Mouse (Mus musculus) CH12.LX (cell line): ENCODE results near the gene Nkd1. TPM values are rescaled to one million over a fixed set of nuclear protein-coding genes. Genes with fewer than 3 reads are reported as not detected.

Experiments
- DNase-seq: peaks from one replicate; pipeline ENCODE4 v3.0.0-alpha.2; 2013; ENCODE audit errors: extremely low read depth
- H3K27ac ChIP-seq: 2 replicates; pipeline ENCODE4 v1.5.1; 2012; ENCODE audit warnings: low read depth, mild to moderate bottlenecking, control low read depth, moderate library complexity; ENCODE audit not compliant: insufficient read depth
- H3K27me3 ChIP-seq: replicated peaks from 2 replicates; pipeline ENCODE3; 2012; ENCODE audit warnings: inconsistent platforms
- H3K36me3 ChIP-seq, 2 experiments: replicated peaks in 1 of 2; 2 replicates each; pipeline versions ENCODE3 to v1.6.1; 2012; ENCODE audit warnings: inconsistent platforms in 1 of 2, low read length in 1 of 2, mild to moderate bottlenecking in 1 of 2, mixed read lengths in 1 of 2, moderate library complexity in 1 of 2; ENCODE audit not compliant: control insufficient read depth in 1 of 2, insufficient read depth in 1 of 2
- H3K4me1 ChIP-seq, 2 experiments: 2 replicates each; pipeline ENCODE4 v1.6.1; 2012; ENCODE audit warnings: inconsistent platforms in 1 of 2, moderate library complexity in 1 of 2; ENCODE audit not compliant: insufficient read depth in 2 of 2, control insufficient read depth in 1 of 2
- H3K4me2 ChIP-seq: 2 replicates; pipeline ENCODE4 v1.6.1; 2012; ENCODE audit warnings: low read depth, mild to moderate bottlenecking, control low read depth; ENCODE audit not compliant: poor library complexity, insufficient read depth, severe bottlenecking
- H3K4me3 ChIP-seq, 3 experiments: fragments of 150-350 bp in 1 of 3; sonication (generic) in 1 of 3; replicated peaks in 1 of 3; 2 replicates each; pipeline versions ENCODE3 to v1.5.1; 2011 to 2012; ENCODE audit warnings: low read depth in 2 of 3, low read length in 2 of 3, mild to moderate bottlenecking in 2 of 3, moderate library complexity in 2 of 3, control low read depth in 1 of 3, improper control_type of control experiment in 1 of 3, inconsistent platforms in 1 of 3, mixed read lengths in 1 of 3; ENCODE audit not compliant: poor library complexity in 1 of 3
- H3K79me2 ChIP-seq: replicated peaks from 2 replicates; pipeline ENCODE4 v1.6.1; 2012; ENCODE audit warnings: mild to moderate bottlenecking, moderate library complexity; ENCODE audit not compliant: control insufficient read depth, poor library complexity, insufficient read depth, severe bottlenecking; ENCODE audit errors: extremely low read depth
- H3K9ac ChIP-seq: 2 replicates; pipeline ENCODE4 v1.6.1; 2012; ENCODE audit warnings: low read depth, mild to moderate bottlenecking, control low read depth, moderate library complexity; ENCODE audit not compliant: insufficient read depth
- H3K9me3 ChIP-seq: replicated peaks from 2 replicates; pipeline ENCODE3; 2012; ENCODE audit warnings: low read length, inconsistent platforms, mixed read lengths
- CHD2 ChIP-seq: IDR thresholded peaks from 2 replicates; pipeline ENCODE4 v1.6.1; 2011; ENCODE audit warnings: low read length, improper control_type of control experiment
- CTCF ChIP-seq, 2 experiments: IDR thresholded peaks in 1 of 2; conservative IDR thresholded peaks in 1 of 2; 2 replicates each; pipeline ENCODE4 v1.5.1; 2011 to 2012; ENCODE audit warnings: low read depth in 2 of 2, low read length in 2 of 2, improper control_type of control experiment in 1 of 2, inconsistent platforms in 1 of 2, mild to moderate bottlenecking in 1 of 2, moderate library complexity in 1 of 2
- E2F4 ChIP-seq: IDR thresholded peaks from 2 replicates; pipeline ENCODE4 v1.6.1; 2011; ENCODE audit warnings: low read depth, low read length, improper control_type of control experiment; ENCODE audit not compliant: insufficient replicate concordance
- ELF1 ChIP-seq: IDR thresholded peaks from 2 replicates; pipeline ENCODE4 v1.6.1; 2014; ENCODE audit warnings: low read depth, mild to moderate bottlenecking, inconsistent platforms, low read length, improper control_type of control experiment
- ETS1 ChIP-seq: conservative IDR thresholded peaks from 2 replicates; pipeline ENCODE4 v1.6.1; 2012; ENCODE audit warnings: low read depth, mild to moderate bottlenecking, inconsistent platforms, low read length, improper control_type of control experiment, moderate library complexity
- JUN ChIP-seq: IDR thresholded peaks from 2 replicates; pipeline ENCODE4 v1.6.1; 2011; ENCODE audit warnings: low read depth, mild to moderate bottlenecking, low read length, improper control_type of control experiment, moderate library complexity; ENCODE audit not compliant: insufficient read depth
- JUND ChIP-seq: conservative IDR thresholded peaks from 2 replicates; pipeline ENCODE4 v1.6.1; 2011; ENCODE audit warnings: low read depth, low read length, improper control_type of control experiment
- KAT2A ChIP-seq: IDR thresholded peaks from 2 replicates; pipeline ENCODE4 v1.6.1; 2012; ENCODE audit warnings: low read length, improper control_type of control experiment, inconsistent platforms; ENCODE audit not compliant: insufficient replicate concordance
- MAFK ChIP-seq: IDR thresholded peaks from 2 replicates; pipeline ENCODE4 v1.6.1; 2011; ENCODE audit warnings: low read length, improper control_type of control experiment; ENCODE audit not compliant: insufficient replicate concordance
- MAZ ChIP-seq: IDR thresholded peaks from 2 replicates; pipeline ENCODE4 v1.6.1; 2012; ENCODE audit warnings: low read depth, mild to moderate bottlenecking, inconsistent platforms, low read length, improper control_type of control experiment, moderate library complexity
- MXI1 ChIP-seq: IDR thresholded peaks from 2 replicates; pipeline ENCODE4 v1.6.1; 2011; ENCODE audit warnings: mild to moderate bottlenecking, low read depth, low read length, improper control_type of control experiment
- MYC ChIP-seq: IDR thresholded peaks from 2 replicates; pipeline ENCODE4 v1.6.1; 2011; ENCODE audit warnings: low read depth, mild to moderate bottlenecking, improper control_type of control experiment, low read length
- NELFE ChIP-seq: IDR thresholded peaks from 2 replicates; pipeline ENCODE4 v1.6.1; 2011; ENCODE audit warnings: low read depth, low read length, improper control_type of control experiment
- NRF1 ChIP-seq: IDR thresholded peaks from 2 replicates; pipeline ENCODE4 v1.6.1; 2014; ENCODE audit warnings: low read depth, mild to moderate bottlenecking, inconsistent platforms, low read length, improper control_type of control experiment, moderate library complexity
- POLR2AphosphoS2 ChIP-seq: IDR thresholded peaks from 2 replicates; pipeline ENCODE4 v1.6.1; 2011; ENCODE audit warnings: low read depth, low read length, improper control_type of control experiment
- RAD21 ChIP-seq: IDR thresholded peaks from 2 replicates; pipeline ENCODE4 v1.6.1; 2011; ENCODE audit warnings: low read depth, mild to moderate bottlenecking, low read length, improper control_type of control experiment, moderate library complexity
- RCOR1 ChIP-seq: conservative IDR thresholded peaks from 2 replicates; pipeline ENCODE4 v1.6.1; 2012; ENCODE audit warnings: low read depth, mild to moderate bottlenecking, inconsistent platforms, low read length, improper control_type of control experiment
- SIN3A ChIP-seq: IDR thresholded peaks from 2 replicates; pipeline ENCODE4 v1.6.1; 2012; ENCODE audit warnings: low read length, improper control_type of control experiment, inconsistent platforms
- SMC3 ChIP-seq: IDR thresholded peaks from 2 replicates; pipeline ENCODE4 v1.6.1; 2011; ENCODE audit warnings: low read depth, low read length, improper control_type of control experiment
- TCF12 ChIP-seq: IDR thresholded peaks from 2 replicates; pipeline ENCODE4 v1.6.1; 2014; ENCODE audit warnings: low read depth, mild to moderate bottlenecking, inconsistent platforms, low read length, improper control_type of control experiment
- USF1 ChIP-seq: IDR thresholded peaks from 2 replicates; pipeline ENCODE4 v1.6.1; 2014; ENCODE audit warnings: low read depth, mild to moderate bottlenecking, inconsistent platforms, low read length, improper control_type of control experiment
- USF2 ChIP-seq: conservative IDR thresholded peaks from 2 replicates; pipeline ENCODE4 v1.6.1; 2011; ENCODE audit warnings: low read depth, low read length, improper control_type of control experiment
- ZMIZ1 ChIP-seq: IDR thresholded peaks from 2 replicates; pipeline ENCODE4 v1.6.1; 2012; ENCODE audit warnings: low read depth, mild to moderate bottlenecking, inconsistent platforms, low read length, improper control_type of control experiment
- ZNF384 ChIP-seq: IDR thresholded peaks from 2 replicates; pipeline ENCODE4 v1.6.1; 2012; ENCODE audit warnings: low read depth, low read length, improper control_type of control experiment, inconsistent platforms
- dilution Hi-C: fragments of 300-500 bp; cut with MboI; formaldehyde crosslinking; loops from 2 replicates; pipeline ENCODE4 v1.14.3; 2020; ENCODE audit warnings: low sequenced_read_pairs; ENCODE audit not compliant: extremely low pct_unique_long_range_greater_than_20kb, extremely low pct_ligation_motif_present
- in situ Hi-C: fragments of 300-500 bp; cut with MboI; formaldehyde crosslinking; loops from 3 replicates; pipeline ENCODE4 v1.14.3; 2019; ENCODE audit warnings: low sequenced_read_pairs, low pct_ligation_motif_present, low pct_unique_long_range_greater_than_20kb, mixed read lengths
- polyA plus RNA-seq: library from polyadenylated mRNA; unstranded; fragments of >175 nt; gene quantifications from 2 replicates; pipeline ENCODE4 v1.2.1, GENCODE M21; 2012; ENCODE audit warnings: low read depth; ENCODE audit not compliant: insufficient read length
- total RNA-seq, 2 experiments: library from RNA; depleted of rRNA; stranded (reverse); fragments of 300-350 nt in 1 of 2; fragments of >200 nt in 1 of 2; gene quantifications; 2 replicates each; pipeline ENCODE4 v1.2.3; 2012 to 2014

The Nkd1 gene
- total and polyA plus RNA-seq, 3 experiments: 0.24 to 0.67 (median 0.30) TPM

DNA sequence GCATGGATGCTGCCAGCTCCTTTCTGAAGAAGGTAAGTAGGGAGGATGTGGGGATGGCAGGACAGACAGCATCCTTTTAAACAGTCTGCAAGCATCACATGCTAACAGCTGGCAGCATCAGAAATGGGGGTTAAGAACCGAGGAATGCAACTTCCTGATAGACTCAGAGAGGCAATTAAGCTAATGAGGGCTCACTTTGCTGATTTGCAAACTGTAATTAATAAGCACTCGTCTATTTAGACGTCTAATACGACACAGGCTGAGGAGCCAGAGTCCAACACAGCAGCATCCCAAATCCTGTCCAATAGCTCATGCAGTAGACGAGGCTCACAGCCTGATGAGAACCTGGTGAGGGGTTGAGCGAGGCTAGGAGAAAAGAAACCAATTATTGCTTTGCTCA lies 89.1 kb downstream of the Nkd1 start:
- Histone ChIP-seq H3K27me3 (no peaks in the 10 kb centered on the region), H3K4me1 (peaks cover 2 to 23% of the 10 kb centered on the region in 2 experiments; a peak in 2 of 4 replicates), H3K79me2 (no peaks in the 10 kb centered on the region), H3K27ac (no peak overlapping the region), H3K36me3 (no peaks in the 10 kb centered on the region), H3K4me3 (no peak overlapping the region), H3K9me3 (no peaks in the 10 kb centered on the region), H3K9ac (no peak overlapping the region), H3K4me2 (no peak overlapping the region)
- dilution Hi-C loops (no loop called here), in situ Hi-C loops (loop anchor here (5.0 to 25.0 kb wide), 2 partner anchors 78 to 348 kb away; partner anchors contain the start of gene Adcy7)
- TF ChIP-seq NRF1 (no peak), CTCF (conservative IDR thresholded peaks at IDR 0.05 in 1 of 2, IDR thresholded peaks at IDR 0.05 in 1 of 2; ENCODE audit: low read depth in 2 of 2, low read length in 2 of 2) (no peak), CHD2 (no peak), JUN (no peak), E2F4 (no peak), USF2 (no peak), RCOR1 (no peak), MAZ (no peak), MAFK (no peak), MXI1 (no peak), RAD21 (no peak), NELFE (no peak), SMC3 (no peak), ZNF384 (no peak), ZMIZ1 (no peak), ETS1 (no peak), MYC (no peak), JUND (no peak), USF1 (no peak), ELF1 (no peak)
- DNase-seq: no peak

DNA sequence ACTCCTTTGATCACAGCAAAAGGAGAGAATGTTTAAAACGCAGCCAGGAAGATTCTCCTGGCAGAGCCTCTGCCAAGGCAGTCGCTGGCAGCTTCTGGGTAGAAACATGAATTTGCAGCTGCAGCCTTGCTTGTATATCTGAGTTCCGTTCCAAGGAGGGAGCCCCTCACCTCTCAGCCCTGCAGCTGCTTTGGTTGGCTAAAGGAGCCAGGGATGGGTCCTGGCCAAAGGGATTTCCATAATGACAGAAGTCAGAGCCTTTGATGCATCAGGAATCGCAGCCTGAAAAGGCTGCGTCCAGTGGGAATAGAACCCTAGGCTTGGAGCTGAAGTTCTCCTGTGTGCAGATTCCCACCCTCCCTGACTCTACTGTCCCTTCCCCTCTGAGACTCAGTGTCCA lies 93.8 kb downstream of the Nkd1 start:
- TF ChIP-seq TCF12 (no peak), USF1 (no peak), KAT2A (no peak), MXI1 (no peak), ZMIZ1 (no peak), POLR2AphosphoS2 (no peak), SIN3A (no peak)
- TF ChIP-seq, all 38 proteins: peak for 0
- dilution Hi-C loops: no loop called here

More for the DNA sequence above, 93.8 kb downstream of the Nkd1 start:
- H3K4me2 ChIP-seq: no peak overlapping the region
- H3K9me3 ChIP-seq: no peaks in the 10 kb centered on the region
- in situ Hi-C loops: loop anchor here (5.0 to 25.0 kb wide), 2 partner anchors 83 to 353 kb away; partner anchors contain the start of gene Adcy7
- peaks cover 4 to 10% of the 10 kb centered on the region in 2 experiments; a peak in 3 of 4 replicates for H3K4me1 ChIP-seq
- H3K36me3 ChIP-seq: no peaks in the 10 kb centered on the region
- H3K9ac ChIP-seq: no peak overlapping the region
- no peaks in the 10 kb centered on the region for H3K27me3 ChIP-seq
- no peak overlapping the region for H3K4me3 ChIP-seq
- H3K27ac ChIP-seq: no peak overlapping the region
- DNase-seq: no peak
- no peaks in the 10 kb centered on the region for H3K79me2 ChIP-seq
